Mouse (Mus musculus) C2C12 (cell line): ENCODE measurements at regions not wholly inside any gene's neighbourhood (a gene's known extent, or its start where the extent isn't known, plus 50 kb on each side); places are given as distances from the start of the nearest gene placed in this dataset.

Experiments used
- CTCF ChIP-seq: IDR thresholded peaks from one replicate; pipeline ENCODE4 v1.5.1; 2011; ENCODE audit not compliant: control insufficient read depth, insufficient read depth, insufficient read length
- MAX ChIP-seq: IDR thresholded peaks from one replicate; pipeline ENCODE4 v1.6.1; 2011; ENCODE audit warnings: mild to moderate bottlenecking, control low read depth
- USF1 ChIP-seq: IDR thresholded peaks from one replicate; pipeline ENCODE4 v1.6.1; 2011; ENCODE audit warnings: low read depth, mild to moderate bottlenecking, control low read depth, moderate library complexity

DNA sequence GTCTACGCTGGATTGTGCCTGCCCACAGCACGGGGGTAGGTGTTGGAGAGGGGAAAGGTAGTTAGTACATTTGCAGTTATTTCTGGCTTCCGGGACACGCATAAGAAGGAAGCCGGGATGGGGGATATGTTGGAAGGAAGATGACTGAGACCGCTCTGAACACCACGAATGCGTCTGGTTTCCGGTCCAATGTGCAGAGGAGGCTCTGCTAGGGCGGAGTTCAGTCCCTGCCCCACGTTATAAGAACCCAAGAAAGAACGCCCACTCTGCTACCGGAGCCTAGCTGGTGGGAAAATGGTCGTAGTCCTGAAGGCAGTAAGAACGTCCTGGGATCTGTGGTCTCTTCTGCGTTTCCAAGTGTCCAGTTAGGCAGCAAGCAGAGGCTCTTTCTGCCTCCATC lies 104.1 kb downstream of the Sox9 start:
- no peak for TF ChIP-seq CTCF
- no peak for TF ChIP-seq MAX
- TF ChIP-seq USF1 = no peak
